Mouse (Mus musculus): ENCODE data around the gene Ndufa7. TPM values are rescaled to one million over a fixed set of nuclear protein-coding genes. Genes with fewer than 3 reads are reported as not detected.

The Ndufa7 gene
- polyA plus RNA-seq, 1 experiment from 2014 or later, result 550 TPM

Small RNA genes within 50 kb of the gene (microRNA-seq; reads per million reads assigned to microRNA genes)
- gene Gm27740, result not detected

Other genes starting within 250 kb of the Ndufa7 start
- gene Zfp414, start 195.5 kb upstream of the Ndufa7 start, polyA plus RNA-seq (2015; fragmentation: Nextera tagmentation; extraction: Ambion mirVana), result 38.1 and 39.6 TPM in 2 replicates
- 0.60 and 1.1 TPM in 2 replicates for gene Pram1, start 186.5 kb upstream of the Ndufa7 start, polyA plus RNA-seq (2015; fragmentation: Nextera tagmentation; extraction: Ambion mirVana)
- gene Hnrnpm, start 137.7 kb upstream of the Ndufa7 start, polyA plus RNA-seq (2015; fragmentation: Nextera tagmentation; extraction: Ambion mirVana), result 271 and 290 TPM in 2 replicates
- 50.4 and 54.7 TPM in 2 replicates for gene March2, start 105.9 kb upstream of the Ndufa7 start, polyA plus RNA-seq (2015; fragmentation: Nextera tagmentation; extraction: Ambion mirVana)
- 193 and 220 TPM in 2 replicates for gene Rab11b, start 64.0 kb upstream of the Ndufa7 start, polyA plus RNA-seq (2015; fragmentation: Nextera tagmentation; extraction: Ambion mirVana)
- 22.4 and 24.5 TPM in 2 replicates for gene Angptl4, start 42.7 kb upstream of the Ndufa7 start, polyA plus RNA-seq (2015; fragmentation: Nextera tagmentation; extraction: Ambion mirVana)
- 22.7 and 23.5 TPM in 2 replicates for gene Kank3, start 14.1 kb upstream of the Ndufa7 start, polyA plus RNA-seq (2015; fragmentation: Nextera tagmentation; extraction: Ambion mirVana)
- gene Rps28, start within 50 bp of the Ndufa7 start, polyA plus RNA-seq (2015; fragmentation: Nextera tagmentation; extraction: Ambion mirVana), result 838 and 894 TPM in 2 replicates
- 47.6 and 53.8 TPM in 2 replicates for gene Cd320, start 18.5 kb downstream of the Ndufa7 start, polyA plus RNA-seq (2015; fragmentation: Nextera tagmentation; extraction: Ambion mirVana)
- not detected in 2 replicates for gene Gm7029, start 49.3 kb downstream of the Ndufa7 start, polyA plus RNA-seq (2015; fragmentation: Nextera tagmentation; extraction: Ambion mirVana)
- 5.9 and 7.0 TPM in 2 replicates for gene Kifc1, start 66.1 kb downstream of the Ndufa7 start, polyA plus RNA-seq (2015; fragmentation: Nextera tagmentation; extraction: Ambion mirVana)
- 0.40 TPM in 1 of 2 replicates, not detected in the other for gene Platr17, start 80.6 kb downstream of the Ndufa7 start, polyA plus RNA-seq (2015; fragmentation: Nextera tagmentation; extraction: Ambion mirVana)
- gene Daxx, start 84.8 kb downstream of the Ndufa7 start, polyA plus RNA-seq (2015; fragmentation: Nextera tagmentation; extraction: Ambion mirVana), result 37.6 and 41.6 TPM in 2 replicates
- gene Tapbp, start 91.3 kb downstream of the Ndufa7 start, polyA plus RNA-seq (2015; fragmentation: Nextera tagmentation; extraction: Ambion mirVana), result 44.5 and 45.8 TPM in 2 replicates
- 12.9 and 15.0 TPM in 2 replicates for gene Zbtb22, start 91.3 kb downstream of the Ndufa7 start, polyA plus RNA-seq (2015; fragmentation: Nextera tagmentation; extraction: Ambion mirVana)
- gene Rgl2, start 105.0 kb downstream of the Ndufa7 start, polyA plus RNA-seq (2015; fragmentation: Nextera tagmentation; extraction: Ambion mirVana), result 24.4 and 25.9 TPM in 2 replicates
- 150 and 167 TPM in 2 replicates for gene Pfdn6, start 115.8 kb downstream of the Ndufa7 start, polyA plus RNA-seq (2015; fragmentation: Nextera tagmentation; extraction: Ambion mirVana)
- 24.3 and 26.1 TPM in 2 replicates for gene Wdr46, start 116.1 kb downstream of the Ndufa7 start, polyA plus RNA-seq (2015; fragmentation: Nextera tagmentation; extraction: Ambion mirVana)
- 12.6 and 15.5 TPM in 2 replicates for gene B3galt4, start 126.9 kb downstream of the Ndufa7 start, polyA plus RNA-seq (2015; fragmentation: Nextera tagmentation; extraction: Ambion mirVana)
- 46.3 and 48.1 TPM in 2 replicates for gene Vps52, start 131.2 kb downstream of the Ndufa7 start, polyA plus RNA-seq (2015; fragmentation: Nextera tagmentation; extraction: Ambion mirVana)
- gene Rps18, start 131.4 kb downstream of the Ndufa7 start, polyA plus RNA-seq (2015; fragmentation: Nextera tagmentation; extraction: Ambion mirVana), result 1,753 and 1,902 TPM in 2 replicates
- 307 and 325 TPM in 2 replicates for gene H2-K1, start 175.8 kb downstream of the Ndufa7 start, polyA plus RNA-seq (2015; fragmentation: Nextera tagmentation; extraction: Ambion mirVana)
- 9.3 and 12.1 TPM in 2 replicates for gene Ring1, start 200.1 kb downstream of the Ndufa7 start, polyA plus RNA-seq (2015; fragmentation: Nextera tagmentation; extraction: Ambion mirVana)
- gene H2-Ke6, start 203.5 kb downstream of the Ndufa7 start, polyA plus RNA-seq (2015; fragmentation: Nextera tagmentation; extraction: Ambion mirVana), result 66.0 and 66.7 TPM in 2 replicates
- 171 and 176 TPM in 2 replicates for gene Slc39a7, start 207.1 kb downstream of the Ndufa7 start, polyA plus RNA-seq (2015; fragmentation: Nextera tagmentation; extraction: Ambion mirVana)
- 37.6 and 38.4 TPM in 2 replicates for gene Rxrb, start 207.2 kb downstream of the Ndufa7 start, polyA plus RNA-seq (2015; fragmentation: Nextera tagmentation; extraction: Ambion mirVana)
- gene Col11a2, start 214.9 kb downstream of the Ndufa7 start, polyA plus RNA-seq (2015; fragmentation: Nextera tagmentation; extraction: Ambion mirVana), result 0.20 and 0.45 TPM in 2 replicates

All from intestine, embryonic 16.5 days (tissue).